Mouse (Mus musculus): ENCODE results near the gene Mroh7. TPM values are rescaled to one million over a fixed set of nuclear protein-coding genes. Genes with fewer than 3 reads are reported as not detected.

Mroh7 gene
- polyA plus RNA-seq, 1 experiment, result not detected

GRCm38 (mm10) chr4:106678442-106679118 is 52.1 kb downstream of the Mroh7 start, which contains the start of gene Ttc4:
TSS of gene Ttc4 (minus strand) at chr4:106678944.
- no peak within 1 kb of the TSS for H3K27ac ChIP-seq (ENCODE audit: insufficient read depth, low read depth, low read length)
- TF ChIP-seq CTCF (IDR thresholded peaks at IDR 0.05; ENCODE audit: insufficient read depth, low read depth, low read length) (no peak), POLR2A (IDR thresholded peaks at IDR 0.05; ENCODE audit: insufficient read depth, low read depth, low read length) (peak; percentile 68)
- peak within 1 kb of the TSS; percentile 82 for H3K4me3 ChIP-seq (ENCODE audit: insufficient read depth, low read depth, low read length)
- WGBS, result under 1% methylated on average over 43 of the region's 43 CpGs
- peaks cover 3% of the 10 kb centered on the region; the same call in 1 of the 2 replicates for H3K4me1 ChIP-seq (ENCODE audit: control insufficient read depth, insufficient read depth, low read length)

- no peak overlapping the region for H3K27ac ChIP-seq (ENCODE audit: insufficient read depth, low read depth, low read length)
- H3K4me3 ChIP-seq (ENCODE audit: insufficient read depth, low read depth, low read length), result no peak overlapping the region
- H3K4me1 ChIP-seq (ENCODE audit: control insufficient read depth, insufficient read depth, low read length), result peaks cover 3% of the 10 kb centered on the region; the same call in 1 of the 2 replicates
- TF ChIP-seq POLR2A (IDR thresholded peaks at IDR 0.05; ENCODE audit: insufficient read depth, low read depth, low read length) (no peak), CTCF (IDR thresholded peaks at IDR 0.05; ENCODE audit: insufficient read depth, low read depth, low read length) (no peak)
- 90% methylated on average over 5 of the region's 5 CpGs for WGBS
Measured at GRCm38 (mm10) chr4:106676749-106677148, 54.0 kb downstream of the Mroh7 start.

- Histone ChIP-seq H3K4me3 (ENCODE audit: insufficient read depth, low read depth, low read length) (no peak overlapping the region), H3K27ac (ENCODE audit: insufficient read depth, low read depth, low read length) (no peak overlapping the region), H3K4me1 (ENCODE audit: control insufficient read depth, insufficient read depth, low read length) (no peaks in the 10 kb centered on the region)
- WGBS, result 90% methylated on average over 2 of the region's 2 CpGs
- TF ChIP-seq POLR2A (IDR thresholded peaks at IDR 0.05; ENCODE audit: insufficient read depth, low read depth, low read length) (no peak), CTCF (IDR thresholded peaks at IDR 0.05; ENCODE audit: insufficient read depth, low read depth, low read length) (no peak)
Measured at GRCm38 (mm10) chr4:106666546-106666945, 64.2 kb downstream of the Mroh7 start.

GRCm38 (mm10) chr4:106665673-106666072 is 65.1 kb downstream of the Mroh7 start:
- TF ChIP-seq POLR2A (IDR thresholded peaks at IDR 0.05; ENCODE audit: insufficient read depth, low read depth, low read length), result no peak
- no peak for TF ChIP-seq CTCF (IDR thresholded peaks at IDR 0.05; ENCODE audit: insufficient read depth, low read depth, low read length)
- no peak overlapping the region for H3K4me3 ChIP-seq (ENCODE audit: insufficient read depth, low read depth, low read length)
- no peak overlapping the region for H3K27ac ChIP-seq (ENCODE audit: insufficient read depth, low read depth, low read length)
- 94% methylated on average over 10 of the region's 10 CpGs for WGBS
- no peaks in the 10 kb centered on the region for H3K4me1 ChIP-seq (ENCODE audit: control insufficient read depth, insufficient read depth, low read length)

- no peak overlapping the region for H3K4me3 ChIP-seq (ENCODE audit: insufficient read depth, low read depth, low read length)
- no peak overlapping the region for H3K27ac ChIP-seq (ENCODE audit: insufficient read depth, low read depth, low read length)
- 94% methylated on average over 2 of the region's 2 CpGs for WGBS
- H3K4me1 ChIP-seq (ENCODE audit: control insufficient read depth, insufficient read depth, low read length), result no peaks in the 10 kb centered on the region
- no peak for TF ChIP-seq CTCF (IDR thresholded peaks at IDR 0.05; ENCODE audit: insufficient read depth, low read depth, low read length)
- TF ChIP-seq POLR2A (IDR thresholded peaks at IDR 0.05; ENCODE audit: insufficient read depth, low read depth, low read length), result no peak
Measured at GRCm38 (mm10) chr4:106665269-106665668, 65.5 kb downstream of the Mroh7 start.

GRCm38 (mm10) chr4:106664697-106665096 is 66.0 kb downstream of the Mroh7 start:
- H3K4me3 ChIP-seq (ENCODE audit: insufficient read depth, low read depth, low read length), result no peak overlapping the region

GRCm38 (mm10) chr4:106663956-106664470 is 66.7 kb downstream of the Mroh7 start:
- 83% methylated on average over 5 of the region's 5 CpGs for WGBS

More at GRCm38 (mm10) chr4:106664697-106665096, 66.0 kb downstream of the Mroh7 start:
- H3K27ac ChIP-seq (ENCODE audit: insufficient read depth, low read depth, low read length), result no peak overlapping the region
- no peaks in the 10 kb centered on the region for H3K4me1 ChIP-seq (ENCODE audit: control insufficient read depth, insufficient read depth, low read length)
- WGBS, result 87% methylated on average over 6 of the region's 6 CpGs
- TF ChIP-seq POLR2A (IDR thresholded peaks at IDR 0.05; ENCODE audit: insufficient read depth, low read depth, low read length), result no peak
- TF ChIP-seq CTCF (IDR thresholded peaks at IDR 0.05; ENCODE audit: insufficient read depth, low read depth, low read length), result no peak

GRCm38 (mm10) chr4:106655681-106656080 is 75.0 kb downstream of the Mroh7 start:
- TF ChIP-seq CTCF (IDR thresholded peaks at IDR 0.05; ENCODE audit: insufficient read depth, low read depth, low read length) (no peak), POLR2A (IDR thresholded peaks at IDR 0.05; ENCODE audit: insufficient read depth, low read depth, low read length) (no peak)
- peaks cover 2% of the 10 kb centered on the region; the same call in 1 of the 2 replicates for H3K4me1 ChIP-seq (ENCODE audit: control insufficient read depth, insufficient read depth, low read length)
- 94% methylated on average over 10 of the region's 10 CpGs for WGBS
- no peak overlapping the region for H3K27ac ChIP-seq (ENCODE audit: insufficient read depth, low read depth, low read length)
- H3K4me3 ChIP-seq (ENCODE audit: insufficient read depth, low read depth, low read length), result no peak overlapping the region

More at GRCm38 (mm10) chr4:106663956-106664470, 66.7 kb downstream of the Mroh7 start:
- Histone ChIP-seq H3K27ac (ENCODE audit: insufficient read depth, low read depth, low read length) (no peak overlapping the region), H3K4me3 (ENCODE audit: insufficient read depth, low read depth, low read length) (no peak overlapping the region), H3K4me1 (ENCODE audit: control insufficient read depth, insufficient read depth, low read length) (no peaks in the 10 kb centered on the region)
- TF ChIP-seq CTCF (IDR thresholded peaks at IDR 0.05; ENCODE audit: insufficient read depth, low read depth, low read length) (no peak), POLR2A (IDR thresholded peaks at IDR 0.05; ENCODE audit: insufficient read depth, low read depth, low read length) (no peak)

GRCm38 (mm10) chr4:106653051-106653450 is 77.7 kb downstream of the Mroh7 start:
- Histone ChIP-seq H3K27ac (ENCODE audit: insufficient read depth, low read depth, low read length) (no peak overlapping the region), H3K4me1 (ENCODE audit: control insufficient read depth, insufficient read depth, low read length) (peaks cover 2% of the 10 kb centered on the region; the same call in 1 of the 2 replicates), H3K4me3 (ENCODE audit: insufficient read depth, low read depth, low read length) (no peak overlapping the region)
- no peak for TF ChIP-seq POLR2A (IDR thresholded peaks at IDR 0.05; ENCODE audit: insufficient read depth, low read depth, low read length)
- no peak for TF ChIP-seq CTCF (IDR thresholded peaks at IDR 0.05; ENCODE audit: insufficient read depth, low read depth, low read length)
- 97% methylated on average over 15 of the region's 15 CpGs for WGBS
